Mouse (Mus musculus) forebrain, embryonic 10.5 days (tissue): Measurements from ENCODE around the gene Pnpla1. TPM values are rescaled to one million over a fixed set of nuclear protein-coding genes. Genes with fewer than 3 reads are reported as not detected.
"Not testable (repeated sequence)": the region's sequence is repeated elsewhere in the genome, so short reads cannot be mapped to it uniquely, and the experiment has no call there.

Source experiments
- DNase-seq: peaks from one replicate; pipeline ENCODE4 v3.0.0-alpha.2; 2017; ENCODE audit warnings: low spot score; ENCODE audit errors: extremely low spot score
- H3K27ac ChIP-seq: fragments of 300-500 bp; sonication (generic); 2 replicates; pipeline ENCODE4 v1.5.1; 2016; ENCODE audit warnings: mild to moderate bottlenecking
- H3K27me3 ChIP-seq: fragments of 300-500 bp; sonication (generic); 2 replicates; pipeline ENCODE4 v1.6.1; 2016; ENCODE audit warnings: mild to moderate bottlenecking; ENCODE audit not compliant: poor library complexity, severe bottlenecking
- H3K36me3 ChIP-seq: fragments of 300-500 bp; sonication (generic); replicated peaks from 2 replicates; pipeline ENCODE4 v1.6.1; 2016; ENCODE audit warnings: mild to moderate bottlenecking, moderate library complexity
- H3K4me1 ChIP-seq: fragments of 300-500 bp; sonication (generic); 2 replicates; pipeline ENCODE4 v1.6.1; 2016
- H3K4me3 ChIP-seq: fragments of 300-500 bp; sonication (generic); 2 replicates; pipeline ENCODE4 v1.5.1; 2016; ENCODE audit warnings: mild to moderate bottlenecking, moderate library complexity
- H3K9me3 ChIP-seq: fragments of 300-500 bp; sonication (generic); 2 replicates; pipeline ENCODE4 v1.6.1; 2016; ENCODE audit warnings: mild to moderate bottlenecking, moderate library complexity
- WGBS: fragments of 180-500 bp; shearing (Covaris S2); methylation state at CpG from one replicate; pipeline ENCODE4 v1.1.7; 2016; 5-methylcytosine and 5-hydroxymethylcytosine counted together
- polyA plus RNA-seq: library from polyadenylated mRNA; unstranded; fragments of >200 nt; fragmentation: Nextera tagmentation; extraction: Ambion mirVana; gene quantifications from 2 replicates; pipeline ENCODE4 v1.2.1, GENCODE M21; 2016

Gene Pnpla1
- polyA plus RNA-seq: not detected in 2 replicates

DNA sequence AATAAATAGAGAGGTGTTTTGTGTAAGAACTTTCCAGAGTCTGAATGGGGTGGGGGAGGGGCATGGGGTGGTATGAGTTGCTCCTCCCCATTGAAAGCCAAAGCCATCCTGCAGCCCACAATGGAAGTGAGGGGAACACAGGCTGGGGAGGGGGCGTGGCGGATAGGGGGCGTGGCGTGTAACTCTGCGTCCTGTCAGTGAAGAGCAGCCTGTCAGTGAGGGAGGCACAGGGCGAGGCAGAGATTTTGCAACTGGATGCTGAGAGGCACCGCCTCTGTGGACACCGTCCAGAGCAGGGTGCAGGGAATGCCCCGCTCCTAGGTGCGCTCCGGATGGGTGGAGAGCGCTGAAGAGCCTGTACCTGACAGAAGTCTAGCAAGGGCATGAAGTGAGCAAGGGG, at the start of gene Pnpla1:
TSS of gene Pnpla1 (plus strand) at position 207 of the 400 bp plus-strand sequence.
- 29% methylated on average over 12 of the region's 12 CpGs for WGBS
- Histone ChIP-seq H3K4me3 (no peak within 1 kb of the TSS), H3K27ac (no peak within 1 kb of the TSS), H3K9me3 (peaks cover 13% of the 10 kb centered on the region; the same call in 1 of the 2 replicates), H3K4me1 (peaks cover 16% of the 10 kb centered on the region), H3K36me3 (no peaks in the 10 kb centered on the region), H3K27me3 (no peaks in the 10 kb centered on the region)
- DNase-seq: no peak

DNA sequence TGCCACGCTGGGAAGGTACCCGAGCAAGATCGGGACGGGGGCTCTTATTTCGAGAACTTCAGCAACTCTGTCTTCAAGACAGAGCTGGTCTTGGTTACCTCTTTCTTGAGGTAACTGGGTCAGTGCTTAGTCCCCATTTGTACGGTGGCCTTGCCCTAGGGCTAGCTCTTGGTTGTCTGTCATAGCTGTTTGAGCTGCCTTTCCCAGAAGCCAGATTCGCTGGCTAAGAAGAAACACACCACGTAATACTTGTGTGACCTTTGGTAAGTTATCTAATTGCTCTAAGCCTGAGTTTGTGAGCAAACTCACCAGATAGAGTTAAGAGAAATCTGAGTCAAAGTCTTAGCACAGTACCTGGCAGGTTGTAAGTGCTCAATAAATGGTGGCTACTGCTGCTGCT, 49.5 kb upstream of the Pnpla1 start:
- WGBS: 95% methylated on average over 8 of the region's 8 CpGs
- Histone ChIP-seq H3K4me1 (no peaks in the 10 kb centered on the region), H3K27me3 (no peaks in the 10 kb centered on the region), H3K27ac (no peak overlapping the region), H3K4me3 (no peak overlapping the region), H3K9me3 (no peaks in the 10 kb centered on the region), H3K36me3 (peaks cover 98% of the 10 kb centered on the region)
- DNase-seq: no peak

DNA sequence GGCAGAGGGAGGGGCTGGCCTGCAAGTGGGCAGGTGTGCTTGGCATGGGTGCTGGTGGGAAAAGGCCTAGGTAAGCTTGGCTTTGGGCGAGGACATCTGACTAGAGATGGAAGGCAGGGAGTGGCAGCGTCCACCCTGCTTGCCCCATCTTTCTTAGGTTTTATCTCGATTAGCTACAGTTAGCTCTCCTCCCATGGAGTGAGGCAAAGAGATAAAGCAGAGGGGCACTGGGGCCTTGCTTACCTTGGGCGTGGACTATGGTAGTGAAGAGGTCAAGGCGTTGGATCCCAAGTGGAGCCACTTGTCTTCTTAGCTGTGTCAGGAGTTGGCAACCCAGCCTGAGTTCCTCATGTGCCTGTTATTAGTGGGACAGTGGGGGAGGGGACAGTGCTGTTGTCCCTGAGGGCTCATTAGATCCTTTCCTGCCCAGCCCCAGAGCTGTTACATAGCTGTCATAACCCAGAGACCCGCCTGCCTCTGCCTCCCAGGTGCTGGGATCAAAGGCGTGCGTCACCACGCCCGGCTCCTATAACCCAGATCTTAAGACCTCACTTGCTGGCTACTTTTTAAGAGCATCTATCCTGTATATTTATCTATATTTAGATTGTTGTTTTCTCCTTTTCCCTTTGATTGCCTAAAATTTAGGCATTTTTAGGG, 48.9 kb upstream of the Pnpla1 start:
- H3K27ac ChIP-seq: no peak overlapping the region
- no peaks in the 10 kb centered on the region for H3K9me3 ChIP-seq
- H3K4me3 ChIP-seq: no peak overlapping the region
- H3K4me1 ChIP-seq: no peaks in the 10 kb centered on the region
- WGBS: 95% methylated on average over 10 of the region's 10 CpGs
- no peaks in the 10 kb centered on the region for H3K27me3 ChIP-seq
- DNase-seq: no peak
- H3K36me3 ChIP-seq: peaks cover 99% of the 10 kb centered on the region

DNA sequence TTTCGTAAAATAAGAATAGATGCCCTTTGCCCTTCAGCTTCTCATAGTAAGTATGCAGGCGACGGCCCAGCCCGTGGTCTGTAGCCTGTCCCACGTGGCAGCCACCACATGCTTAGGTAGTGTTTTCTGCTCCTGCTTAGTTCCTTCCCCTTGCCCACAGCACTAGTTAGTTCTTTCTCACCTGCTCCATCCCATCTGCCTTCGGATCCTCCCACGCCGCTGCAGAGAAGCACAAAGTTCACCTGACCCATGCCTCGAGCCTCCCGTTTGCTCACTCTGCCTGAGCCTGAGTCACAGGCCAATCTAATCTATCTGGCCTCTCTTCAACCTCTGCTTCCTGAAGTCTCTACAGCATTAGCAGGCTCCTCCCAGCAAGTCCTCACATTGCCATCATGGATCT, 45.9 kb upstream of the Pnpla1 start:
- Histone ChIP-seq H3K27ac (no peak overlapping the region), H3K4me1 (no peaks in the 10 kb centered on the region), H3K36me3 (peaks cover 98% of the 10 kb centered on the region), H3K9me3 (no peaks in the 10 kb centered on the region), H3K4me3 (no peak overlapping the region), H3K27me3 (no peaks in the 10 kb centered on the region)
- no peak for DNase-seq
- 96% methylated on average over 10 of the region's 10 CpGs for WGBS

DNA sequence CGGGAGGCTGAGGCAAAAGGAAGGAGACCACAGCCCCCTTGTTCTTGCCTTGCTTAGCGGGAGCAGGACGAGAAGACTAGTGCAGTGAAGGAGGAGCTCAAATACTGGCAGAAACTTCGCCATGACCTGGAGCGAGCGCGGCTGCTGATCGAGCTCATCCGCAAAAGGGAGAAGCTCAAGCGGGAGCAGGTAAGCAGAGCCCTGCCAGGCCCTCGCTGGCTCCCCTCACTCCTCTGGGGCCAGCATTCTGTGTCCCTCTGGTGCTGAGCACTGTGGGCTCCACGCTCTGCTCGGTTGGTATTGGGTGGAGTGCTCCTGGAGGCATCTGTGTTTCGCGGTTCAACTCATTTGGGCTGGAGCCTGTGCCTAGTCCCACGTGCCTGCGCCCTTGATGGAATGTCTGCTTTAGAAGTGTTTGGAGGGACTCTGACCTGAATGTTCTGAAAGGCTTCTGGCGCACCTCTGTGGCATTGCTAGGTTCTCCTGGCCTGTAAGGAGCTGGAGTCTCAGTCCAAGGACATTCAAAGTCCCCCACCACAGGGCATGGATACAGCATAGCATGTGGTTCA, 43.6 kb upstream of the Pnpla1 start:
- H3K27me3 ChIP-seq: no peaks in the 10 kb centered on the region
- H3K9me3 ChIP-seq: no peaks in the 10 kb centered on the region
- WGBS: 89% methylated on average over 18 of the region's 18 CpGs
- peaks cover 99% of the 10 kb centered on the region for H3K36me3 ChIP-seq
- no peaks in the 10 kb centered on the region for H3K4me1 ChIP-seq
- no peak overlapping the region for H3K27ac ChIP-seq
- no peak for DNase-seq
- H3K4me3 ChIP-seq: no peak overlapping the region

DNA sequence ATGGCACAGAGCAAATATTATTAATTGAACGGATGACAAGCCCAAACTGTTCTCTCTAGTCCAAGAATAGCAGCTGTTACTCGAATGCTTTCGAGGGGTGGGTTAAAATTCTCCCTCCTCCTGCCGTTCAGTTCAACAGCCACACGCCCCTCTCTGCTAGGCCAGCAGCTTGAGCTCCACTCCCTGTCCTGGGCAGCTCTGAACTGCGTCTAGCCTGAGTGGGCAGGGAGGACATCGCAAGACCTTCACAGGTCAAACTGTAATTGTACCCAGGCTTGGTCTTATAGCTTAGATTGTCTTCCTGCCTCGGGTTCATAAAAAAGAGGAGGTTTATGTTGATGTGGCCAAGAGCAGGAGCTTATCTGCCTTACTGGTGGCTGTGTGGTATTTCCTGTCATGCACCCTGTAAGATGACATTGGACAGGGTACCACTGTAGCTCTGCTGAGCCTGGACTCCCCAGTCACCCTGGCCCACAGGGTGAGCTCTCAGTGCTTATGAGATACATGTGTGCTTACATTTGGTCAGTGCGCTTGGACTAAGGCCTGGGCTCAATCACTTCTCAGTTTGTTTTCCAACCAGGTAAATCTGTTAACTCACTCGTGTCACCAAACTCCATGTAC, 42.7 kb upstream of the Pnpla1 start:
- WGBS: 92% methylated on average over 10 of the region's 10 CpGs
- Histone ChIP-seq H3K36me3 (peaks cover 99% of the 10 kb centered on the region), H3K4me1 (no peaks in the 10 kb centered on the region)

DNA sequence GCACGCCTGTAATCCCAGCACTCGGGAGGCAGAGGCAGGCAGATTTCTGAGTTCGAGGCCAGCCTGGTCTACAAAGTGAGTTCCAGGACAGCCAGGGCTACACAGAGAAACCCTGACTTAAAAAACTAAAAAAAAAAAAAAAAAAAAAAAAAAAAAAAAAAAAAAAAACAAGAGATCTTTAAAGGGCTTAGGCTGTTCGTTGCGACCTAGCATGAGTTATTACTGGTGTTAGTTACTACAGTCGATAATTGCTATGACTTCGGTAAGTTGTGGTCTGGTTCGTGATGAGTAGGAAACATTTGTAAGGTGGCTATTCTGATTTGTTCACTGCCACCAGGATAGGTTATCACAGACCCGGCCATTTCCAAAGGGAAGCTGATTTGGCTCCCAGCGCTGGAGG, 41.9 kb upstream of the Pnpla1 start:
- peaks cover 99% of the 10 kb centered on the region for H3K36me3 ChIP-seq
- not testable (repeated sequence) for H3K4me3 ChIP-seq, H3K4me1 ChIP-seq, DNase-seq, H3K27ac ChIP-seq, H3K27me3 ChIP-seq, H3K9me3 ChIP-seq
- WGBS: 93% methylated on average over 10 of the region's 10 CpGs

More for the DNA sequence above, 42.7 kb upstream of the Pnpla1 start:
- H3K4me3 ChIP-seq: no peak overlapping the region
- no peaks in the 10 kb centered on the region for H3K9me3 ChIP-seq
- DNase-seq: no peak
- no peak overlapping the region for H3K27ac ChIP-seq
- no peaks in the 10 kb centered on the region for H3K27me3 ChIP-seq

DNA sequence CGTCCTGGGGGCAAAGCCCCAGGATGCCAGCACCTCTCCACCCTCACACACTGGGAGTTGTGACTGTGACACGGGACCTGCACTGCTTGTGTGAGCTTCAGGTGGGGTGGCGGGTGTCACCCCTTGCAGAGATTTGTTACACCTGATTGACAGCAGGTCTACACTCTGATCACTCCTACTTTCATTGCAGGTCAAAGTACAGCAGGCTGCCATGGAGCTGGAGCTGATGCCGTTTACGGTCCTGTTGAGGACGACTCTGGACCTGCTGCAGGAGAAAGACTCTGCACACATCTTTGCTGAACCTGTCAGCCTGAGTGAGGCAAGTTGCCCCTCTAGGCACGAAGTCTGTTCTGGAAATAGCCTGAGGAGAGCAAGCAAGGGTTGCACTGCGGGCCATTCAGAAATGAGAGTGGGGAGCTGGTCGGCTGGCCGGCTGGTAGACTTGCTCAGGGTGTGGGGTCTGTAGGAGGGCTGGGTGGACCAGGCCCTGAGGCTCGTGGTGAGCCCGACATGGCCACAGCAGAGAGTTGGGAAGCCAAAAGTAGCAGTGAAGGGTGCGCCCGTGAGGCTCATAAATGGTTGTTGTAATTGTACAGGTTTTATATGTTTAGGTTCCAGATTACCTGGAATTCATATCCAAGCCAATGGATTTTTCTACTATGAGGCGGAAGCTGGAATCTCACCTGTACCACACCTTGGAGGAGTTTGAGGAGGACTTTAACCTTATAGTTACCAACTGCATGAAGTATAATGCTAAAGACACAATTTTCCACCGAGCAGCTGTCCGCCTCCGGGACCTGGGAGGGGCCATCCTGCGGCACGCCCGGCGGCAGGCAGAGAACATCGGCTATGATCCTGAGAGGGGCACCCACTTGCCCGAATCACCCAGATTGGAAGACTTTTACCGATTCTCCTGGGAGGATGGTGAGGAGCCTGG, 41.1 kb upstream of the Pnpla1 start:
- Histone ChIP-seq H3K4me3 (no peak overlapping the region), H3K27me3 (no peaks in the 10 kb centered on the region), H3K9me3 (no peaks in the 10 kb centered on the region), H3K4me1 (no peaks in the 10 kb centered on the region), H3K36me3 (peaks cover 99% of the 10 kb centered on the region), H3K27ac (no peak overlapping the region)
- 94% methylated on average over 25 of the region's 25 CpGs for WGBS
- DNase-seq: no peak

DNA sequence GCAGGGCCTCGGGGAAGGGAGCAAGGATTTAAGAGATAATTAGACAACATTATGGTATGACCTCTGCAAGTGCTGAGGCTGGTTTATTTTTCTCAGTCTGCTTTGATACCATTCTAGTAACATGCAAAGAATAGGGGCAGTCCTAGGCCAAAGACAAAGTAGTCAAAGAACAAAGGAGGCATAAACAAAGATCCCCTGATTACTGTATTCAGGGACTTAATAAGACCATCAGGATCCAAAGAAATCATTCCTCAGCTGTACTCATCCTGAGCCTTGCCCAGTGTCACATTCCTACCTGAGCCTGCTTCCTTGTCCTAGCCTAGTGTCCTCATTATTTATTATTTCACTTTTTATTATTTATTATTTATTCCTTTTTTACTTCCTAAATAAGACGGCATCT, 38.0 kb upstream of the Pnpla1 start:
- no peak overlapping the region for H3K27ac ChIP-seq
- WGBS: 86% methylated on average over 2 of the region's 2 CpGs
- H3K27me3 ChIP-seq: no peaks in the 10 kb centered on the region
- no peak overlapping the region for H3K4me3 ChIP-seq
- no peak for DNase-seq
- H3K36me3 ChIP-seq: peaks cover 99% of the 10 kb centered on the region
- H3K4me1 ChIP-seq: no peaks in the 10 kb centered on the region
- H3K9me3 ChIP-seq: no peaks in the 10 kb centered on the region

DNA sequence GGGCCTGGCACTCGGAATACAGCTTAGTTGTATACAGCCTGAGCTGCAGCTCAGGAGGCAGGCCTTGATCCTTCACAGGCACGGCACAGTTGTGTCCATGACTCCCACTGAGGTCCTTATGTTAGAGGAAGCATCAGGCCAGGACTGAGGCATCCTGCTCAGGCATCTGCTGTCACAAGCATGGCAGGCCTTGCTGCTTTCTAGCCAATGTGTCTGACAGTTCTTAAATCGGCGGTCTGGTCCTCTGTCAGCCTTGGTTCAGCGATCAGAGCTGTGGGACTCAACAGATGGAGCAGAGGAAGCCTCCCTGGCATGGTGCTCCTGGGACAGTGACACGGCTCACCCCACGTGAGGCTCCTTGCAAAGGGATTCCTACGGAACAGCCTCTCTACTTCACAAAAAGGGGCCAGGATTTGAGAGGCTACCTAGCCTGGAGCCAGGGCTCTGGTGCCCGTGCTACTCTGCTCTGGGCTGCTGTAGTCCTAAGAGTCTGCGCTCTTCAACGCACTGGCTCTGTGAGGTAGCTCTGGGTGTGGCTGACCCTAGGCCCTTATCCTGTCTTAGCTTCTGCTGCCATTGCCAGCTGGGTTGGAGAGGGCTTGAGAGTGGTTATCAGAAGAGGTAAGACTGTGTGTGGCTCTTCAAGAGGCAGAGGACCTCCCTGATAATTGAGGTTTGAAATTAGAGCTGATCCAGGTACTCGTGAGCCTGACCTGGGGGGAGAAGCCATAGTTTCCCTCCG, 35.0 kb upstream of the Pnpla1 start:
- Histone ChIP-seq H3K4me3 (no peak overlapping the region), H3K36me3 (peaks cover 100% of the 10 kb centered on the region), H3K4me1 (no peaks in the 10 kb centered on the region), H3K9me3 (no peaks in the 10 kb centered on the region), H3K27ac (peak overlapping the region; percentile 54), H3K27me3 (no peaks in the 10 kb centered on the region)
- DNase-seq: no peak
- 91% methylated on average over 13 of the region's 13 CpGs for WGBS

DNA sequence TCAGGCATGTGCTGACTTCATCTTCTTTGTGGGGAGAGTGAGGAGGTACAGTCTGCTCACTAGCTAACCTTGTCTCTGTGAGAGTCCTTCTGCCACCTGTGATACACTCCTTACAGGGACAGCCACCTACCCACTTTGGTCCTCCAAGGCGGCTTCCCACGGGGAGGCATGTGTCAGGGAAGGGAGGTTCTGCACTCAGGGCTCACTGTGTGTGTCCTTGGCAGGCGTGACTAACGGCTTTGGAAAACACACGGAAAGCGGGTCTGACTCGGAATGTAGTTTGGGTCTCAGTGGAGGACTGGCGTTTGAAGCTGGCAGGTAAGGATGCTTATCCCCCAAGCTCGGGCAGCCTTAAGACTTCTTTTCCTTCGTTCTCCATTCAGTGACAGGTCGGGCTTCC, 34.5 kb upstream of the Pnpla1 start:
- WGBS: 91% methylated on average over 11 of the region's 11 CpGs
- Histone ChIP-seq H3K36me3 (peaks cover 100% of the 10 kb centered on the region), H3K27me3 (no peaks in the 10 kb centered on the region), H3K4me3 (no peak overlapping the region), H3K9me3 (no peaks in the 10 kb centered on the region), H3K27ac (peak overlapping the region; percentile 26; the same call in 1 of the 2 replicates), H3K4me1 (no peaks in the 10 kb centered on the region)
- no peak for DNase-seq

DNA sequence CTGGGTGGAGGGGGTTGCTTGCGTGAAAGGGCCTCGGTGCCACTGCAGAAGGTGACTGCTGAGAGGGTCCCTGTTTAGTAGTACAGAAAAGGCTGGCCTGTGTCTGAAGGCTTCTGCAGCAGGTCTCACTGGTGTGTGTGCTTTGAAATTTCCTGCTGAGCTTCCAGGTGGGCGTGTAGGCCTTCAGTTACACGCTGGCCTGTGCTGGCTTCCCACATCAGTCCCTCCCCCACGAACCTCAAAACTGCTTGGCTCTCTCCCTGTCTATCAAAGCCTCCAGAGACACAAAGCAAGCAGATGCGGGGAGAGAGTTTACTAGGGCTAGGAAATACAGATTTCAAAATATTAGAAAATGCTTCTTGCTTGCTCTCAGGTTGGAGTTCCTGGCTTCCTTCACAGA, 33.3 kb upstream of the Pnpla1 start:
- Histone ChIP-seq H3K9me3 (no peaks in the 10 kb centered on the region), H3K27ac (no peak overlapping the region), H3K4me1 (no peaks in the 10 kb centered on the region), H3K36me3 (peaks cover 100% of the 10 kb centered on the region), H3K27me3 (no peaks in the 10 kb centered on the region), H3K4me3 (no peak overlapping the region)
- WGBS: 90% methylated on average over 6 of the region's 6 CpGs
- DNase-seq: no peak
